Mouse (Mus musculus) urinary bladder, postnatal 0 days (tissue): ENCODE data around the gene Tram2. TPM values are rescaled to one million over a fixed set of nuclear protein-coding genes. Genes with fewer than 3 reads are reported as not detected.

Experiments used
- polyA plus RNA-seq: library from polyadenylated mRNA; unstranded; fragments of >200 nt; fragmentation: Nextera tagmentation; extraction: Ambion mirVana; gene quantifications from 2 replicates; pipeline ENCODE4 v1.2.1, GENCODE M21; 2015

Gene Tram2
- polyA plus RNA-seq: 6.4 and 8.0 TPM in 2 replicates

DNA sequence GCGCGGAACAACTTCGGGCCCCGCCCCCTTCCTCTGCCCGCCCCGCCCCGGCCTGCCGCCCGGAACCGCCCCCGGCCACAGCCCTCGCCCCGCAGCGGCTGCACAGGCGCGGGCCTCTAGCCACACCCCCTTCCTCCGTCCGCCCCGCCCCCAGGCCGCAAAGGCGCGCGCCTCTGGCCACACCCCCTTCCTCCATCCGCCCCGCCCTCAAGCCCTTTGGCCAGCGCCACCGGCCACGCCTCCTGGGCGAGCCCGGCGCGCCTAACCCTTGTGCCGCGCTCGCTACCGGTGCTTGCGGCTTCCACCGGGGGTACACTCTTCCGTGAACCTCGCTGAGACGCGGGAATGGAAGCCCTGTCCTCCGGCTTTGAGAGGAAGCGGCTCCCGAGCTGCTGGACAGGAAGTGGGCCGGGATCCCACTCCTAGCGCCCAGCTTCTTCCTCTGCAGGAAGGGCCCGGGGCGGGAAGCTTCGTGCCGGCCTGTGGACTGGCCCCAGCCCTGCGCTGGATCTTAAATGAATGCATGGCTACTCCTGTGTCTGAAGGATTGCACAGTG, at the start of gene Tram2:
TSS of gene Tram2 (minus strand) at position 13 of the 557 bp plus-strand sequence.

DNA sequence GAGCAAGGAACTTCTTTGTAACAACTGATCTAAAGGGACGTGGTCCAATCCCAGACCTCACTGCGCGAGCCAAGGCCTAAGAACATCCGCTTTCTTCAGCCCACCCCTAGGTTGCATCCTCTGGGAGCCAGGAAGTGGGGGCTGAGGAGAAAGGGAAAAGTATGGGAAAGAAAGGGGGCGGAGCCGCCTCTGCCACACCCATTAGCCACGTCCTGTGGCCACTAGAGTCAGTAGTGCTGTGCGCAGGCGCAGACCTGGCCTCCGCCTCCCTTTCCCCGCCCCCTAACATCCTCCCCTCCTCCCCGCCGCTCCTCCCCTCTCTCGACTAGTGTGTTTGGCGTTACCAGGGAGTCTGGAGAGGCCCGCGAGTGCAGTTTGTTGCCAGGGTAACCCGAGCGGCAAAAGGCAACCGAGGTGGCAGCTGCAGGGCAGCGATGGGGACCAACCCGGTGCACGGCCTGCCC, 127.7 kb downstream of the Tram2 start, which contains the start of gene Efhc1:
TSS of gene Efhc1 (plus strand) at position 327 of the 464 bp plus-strand sequence.

Other genes with a start within 250 kb of the Tram2 start
- 4.2 and 5.6 TPM in 2 replicates for gene Paqr8, start 188.6 kb downstream of the Tram2 start, polyA plus RNA-seq
- 2.1 and 2.2 TPM in 2 replicates for gene Efhc1, start 127.6 kb downstream of the Tram2 start, polyA plus RNA-seq
- gene Tmem14a, start 139.3 kb upstream of the Tram2 start, polyA plus RNA-seq: 10.2 and 13.6 TPM in 2 replicates
- 4.6 and 5.1 TPM in 2 replicates for gene Gsta3, start 161.4 kb upstream of the Tram2 start, polyA plus RNA-seq